Mouse (Mus musculus) heart, embryonic 12.5 days (tissue): ENCODE results near the gene Zbtb21. TPM values are rescaled to one million over a fixed set of nuclear protein-coding genes. Genes with fewer than 3 reads are reported as not detected.
"Not testable (repeated sequence)": the region's sequence is repeated elsewhere in the genome, so short reads cannot be mapped to it uniquely, and the experiment has no call there.

ENCODE experiments used
- ATAC-seq: fragments of 200-750 bp; cut with Nextera tagmentation; 2 replicates; pipeline ENCODE4 v1.8.0; 2017; ENCODE audit warnings: moderate TSS enrichment, moderate library complexity; ENCODE audit not compliant: insufficient number of reproducible peaks, low FRiP score
- H3K27ac ChIP-seq: fragments of 300-500 bp; sonication (generic); 2 replicates; pipeline ENCODE4 v1.5.1; 2016; ENCODE audit warnings: mild to moderate bottlenecking, moderate library complexity; ENCODE audit not compliant: poor library complexity, severe bottlenecking
- H3K27me3 ChIP-seq: fragments of 300-500 bp; sonication (generic); replicated peaks from 2 replicates; pipeline ENCODE4 v1.6.1; 2016; ENCODE audit warnings: mild to moderate bottlenecking, moderate library complexity
- H3K36me3 ChIP-seq: fragments of 300-500 bp; sonication (generic); 2 replicates; pipeline ENCODE4 v1.6.1; 2016; ENCODE audit warnings: mild to moderate bottlenecking, moderate library complexity
- H3K4me1 ChIP-seq: fragments of 300-500 bp; sonication (generic); replicated peaks from 2 replicates; pipeline ENCODE4 v1.6.1; 2016; ENCODE audit warnings: mild to moderate bottlenecking
- H3K4me2 ChIP-seq: fragments of 300-500 bp; sonication (generic); 2 replicates; pipeline ENCODE4 v1.6.1; 2016; ENCODE audit warnings: mild to moderate bottlenecking, moderate library complexity
- H3K4me3 ChIP-seq: fragments of 300-500 bp; sonication (generic); 2 replicates; pipeline ENCODE4 v1.5.1; 2016; ENCODE audit warnings: mild to moderate bottlenecking
- H3K9ac ChIP-seq: fragments of 300-500 bp; sonication (generic); 2 replicates; pipeline ENCODE4 v1.6.1; 2016; ENCODE audit warnings: mild to moderate bottlenecking, moderate library complexity
- H3K9me3 ChIP-seq: fragments of 300-500 bp; sonication (generic); replicated peaks from 2 replicates; pipeline ENCODE4 v1.6.1; 2016; ENCODE audit warnings: mild to moderate bottlenecking, moderate library complexity
- WGBS: fragments of 180-500 bp; shearing (Covaris S2); methylation state at CpG from one replicate; pipeline ENCODE4 v1.1.7; 2016; 5-methylcytosine and 5-hydroxymethylcytosine counted together
- polyA plus RNA-seq: library from polyadenylated mRNA; unstranded; fragments of >200 nt; fragmentation: Nextera tagmentation; extraction: Ambion mirVana; gene quantifications from 2 replicates; pipeline ENCODE4 v1.2.1, GENCODE M21; 2016

The Zbtb21 gene
- polyA plus RNA-seq = 11.0 and 11.7 TPM in 2 replicates

DNA sequence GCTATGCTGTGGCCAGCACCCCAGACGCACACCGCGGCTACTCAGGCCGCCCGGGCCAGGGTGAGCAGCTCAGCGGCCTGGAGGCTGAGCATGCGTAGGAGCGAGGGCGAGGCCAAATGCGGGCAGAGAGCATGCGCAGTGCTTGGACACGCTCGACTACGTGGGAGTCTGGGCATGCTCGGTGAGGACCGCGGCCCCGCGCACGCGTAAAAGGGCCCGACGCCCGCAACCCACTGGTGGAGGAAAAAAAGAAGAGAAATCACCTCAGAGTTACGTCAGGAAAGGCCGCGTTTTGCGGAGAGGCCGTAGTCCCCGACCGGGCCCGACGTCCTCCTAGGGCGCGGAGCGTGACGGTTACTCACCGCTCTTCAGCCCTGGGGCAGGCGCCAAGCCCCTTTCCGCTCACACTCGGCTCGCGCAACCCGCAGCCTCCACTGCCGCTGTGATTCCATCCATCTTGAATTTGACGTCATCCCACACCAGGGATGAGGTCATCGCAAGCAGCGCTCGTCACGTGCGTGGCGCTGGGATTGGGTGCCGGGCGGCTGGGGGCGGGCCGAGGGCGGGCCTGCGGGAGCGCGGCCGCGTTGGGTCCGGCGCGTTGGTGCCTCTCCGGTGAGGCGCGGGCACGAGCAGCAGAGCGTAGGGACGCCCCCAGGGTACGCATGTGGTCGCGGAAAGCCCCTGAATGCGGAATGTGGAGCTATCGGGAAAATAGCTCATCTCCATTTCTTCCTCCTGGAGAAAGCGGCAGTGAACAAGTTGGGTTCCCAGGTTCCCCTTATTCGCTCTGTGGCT, at the start of gene Zbtb21, which contains the start of gene C2cd2:
Gene Zbtb21 (minus strand): TSS at position 472 of the 798 bp plus-strand sequence.
Gene C2cd2 (minus strand): TSS at position 448 of the 798 bp plus-strand sequence.
- Histone ChIP-seq H3K9ac (peak within 1 kb of the TSS; percentile 92), H3K4me3 (peak within 1 kb of the TSS; percentile 74), H3K4me1 (peaks cover 21% of the 10 kb centered on the region), H3K27me3 (no peaks in the 10 kb centered on the region), H3K27ac (peak within 1 kb of the TSS; percentile 91), H3K36me3 (no peaks in the 10 kb centered on the region), H3K9me3 (no peaks in the 10 kb centered on the region), H3K4me2 (peak within 1 kb of the TSS; percentile 89)
- ATAC-seq = peak; percentile 98
- WGBS = under 1% methylated on average over 78 of the region's 78 CpGs

- H3K4me3 ChIP-seq = peak overlapping the region; percentile 79
- not testable (repeated sequence) for H3K9me3 ChIP-seq
- ATAC-seq = peak; percentile 46; the same call in 1 of the 2 replicates
Observed at GRCm38 (mm10) chr16:97997383-97997731, 34.9 kb upstream of the Zbtb21 start.

DNA sequence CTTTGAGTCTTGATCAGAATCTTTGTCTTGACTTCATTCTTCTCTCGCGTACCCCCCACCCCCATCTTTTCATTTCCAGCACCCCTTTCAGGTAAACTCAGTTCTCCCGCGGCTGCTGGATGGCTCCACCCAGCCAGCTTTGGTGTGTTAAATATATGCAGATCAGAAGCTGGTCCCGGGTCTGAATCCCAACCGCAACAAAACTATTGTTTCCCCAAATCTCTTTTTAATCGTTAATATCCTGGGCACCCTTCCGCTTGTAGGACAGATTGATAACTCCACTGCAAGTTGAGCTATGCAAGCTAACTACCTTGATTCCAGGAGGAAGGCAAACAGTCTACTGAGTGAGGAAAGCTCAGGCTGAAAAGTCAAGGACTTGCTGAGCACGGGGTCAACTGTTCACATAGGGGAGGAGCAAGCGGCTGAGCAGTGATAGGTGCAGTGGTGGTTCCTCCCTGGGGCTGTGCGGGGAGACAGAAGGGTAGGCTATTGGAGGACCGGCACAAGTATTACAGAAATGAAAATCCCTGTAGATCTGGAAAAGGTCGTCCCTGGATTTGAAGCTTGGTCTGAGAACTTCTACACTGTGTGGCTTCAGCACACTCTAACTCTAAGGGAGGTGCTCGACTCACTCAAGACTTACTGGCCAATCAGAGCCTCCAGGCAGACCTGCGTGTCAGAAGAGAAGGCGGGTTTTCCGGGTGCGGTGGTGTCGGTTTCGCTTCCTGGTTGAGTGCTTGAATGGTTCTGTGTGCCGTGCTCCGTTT, 34.4 kb upstream of the Zbtb21 start, which contains the start of gene B230307C23Rik:
Gene B230307C23Rik (plus strand): TSS at position 700 of the 767 bp plus-strand sequence.
- peak; percentile 97 for ATAC-seq
- Histone ChIP-seq H3K36me3 (peaks cover 7% of the 10 kb centered on the region; the same call in 1 of the 2 replicates), H3K9me3 (0 out of 2 replicates have a peak, but pooled peaks cover 3% of the 10 kb centered on the region), H3K27ac (peak within 1 kb of the TSS; percentile 94), H3K4me1 (peaks cover 16% of the 10 kb centered on the region), H3K9ac (peak within 1 kb of the TSS; percentile 75), H3K27me3 (no peaks in the 10 kb centered on the region), H3K4me2 (peak within 1 kb of the TSS; percentile 71), H3K4me3 (peak within 1 kb of the TSS; percentile 79)
- 2% methylated on average over 22 of the region's 22 CpGs for WGBS

More at GRCm38 (mm10) chr16:97997383-97997731, 34.9 kb upstream of the Zbtb21 start:
- H3K36me3 ChIP-seq = peaks cover 11% of the 10 kb centered on the region; the same call in 1 of the 2 replicates
- peak overlapping the region; percentile 71 for H3K4me2 ChIP-seq
- H3K9ac ChIP-seq = peak overlapping the region; percentile 75; the same call in 1 of the 2 replicates
- H3K4me1 ChIP-seq = peaks cover 16% of the 10 kb centered on the region
- peak overlapping the region; percentile 94 for H3K27ac ChIP-seq
- WGBS = 0% methylated on average over 8 of the region's 8 CpGs
- not testable (repeated sequence) for H3K27me3 ChIP-seq

DNA sequence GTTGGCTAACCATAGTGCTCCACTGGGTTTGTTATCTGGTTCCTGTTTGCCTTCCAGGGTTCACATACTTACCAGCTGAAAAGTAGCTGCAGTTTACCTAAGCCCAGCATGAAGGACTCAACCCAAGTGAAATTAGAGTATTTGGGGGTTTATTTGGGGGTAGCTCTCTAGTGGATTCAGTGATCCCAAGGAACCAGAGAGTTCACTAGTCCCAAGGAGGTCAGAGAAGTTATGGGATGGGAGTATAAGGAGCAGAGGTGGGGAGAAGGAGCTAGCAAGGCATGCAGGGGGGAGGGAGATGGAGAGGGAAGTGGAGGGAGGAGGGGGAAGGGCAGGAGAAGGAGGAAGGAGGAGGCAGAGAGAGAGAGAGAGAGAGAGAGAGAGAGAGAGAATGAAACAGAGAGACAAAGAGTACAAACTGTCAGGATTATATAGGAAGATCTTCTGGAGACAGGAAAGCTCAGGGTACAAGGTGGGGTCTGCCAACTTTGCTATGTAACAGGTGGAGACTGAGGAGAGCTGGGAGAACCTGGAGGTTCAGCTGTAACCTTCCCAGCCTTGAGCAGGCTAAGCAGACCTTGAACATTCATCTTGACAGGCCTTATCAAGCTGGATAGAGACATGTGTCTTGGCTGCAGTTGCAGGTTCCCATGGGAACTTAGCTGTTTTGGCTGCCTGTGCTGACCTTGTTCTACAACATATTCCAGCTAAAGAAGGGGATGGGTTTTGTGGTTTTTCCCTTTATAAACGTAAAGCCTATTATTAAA, 33.6 kb upstream of the Zbtb21 start:
- H3K27ac ChIP-seq = peak overlapping the region; percentile 94; the same call in 1 of the 2 replicates
- WGBS = 6% methylated on average over 1 of the region's 1 CpGs
- H3K9me3 ChIP-seq = 0 out of 2 replicates have a peak, but pooled peaks cover 3% of the 10 kb centered on the region
- peaks cover 7% of the 10 kb centered on the region; the same call in 1 of the 2 replicates for H3K36me3 ChIP-seq
- peaks cover 16% of the 10 kb centered on the region for H3K4me1 ChIP-seq
- peak overlapping the region; percentile 71 for H3K4me2 ChIP-seq
- peak overlapping the region; percentile 75; the same call in 1 of the 2 replicates for H3K9ac ChIP-seq
- ATAC-seq = no peak
- H3K4me3 ChIP-seq = peak overlapping the region; percentile 79
- H3K27me3 ChIP-seq = no peaks in the 10 kb centered on the region

DNA sequence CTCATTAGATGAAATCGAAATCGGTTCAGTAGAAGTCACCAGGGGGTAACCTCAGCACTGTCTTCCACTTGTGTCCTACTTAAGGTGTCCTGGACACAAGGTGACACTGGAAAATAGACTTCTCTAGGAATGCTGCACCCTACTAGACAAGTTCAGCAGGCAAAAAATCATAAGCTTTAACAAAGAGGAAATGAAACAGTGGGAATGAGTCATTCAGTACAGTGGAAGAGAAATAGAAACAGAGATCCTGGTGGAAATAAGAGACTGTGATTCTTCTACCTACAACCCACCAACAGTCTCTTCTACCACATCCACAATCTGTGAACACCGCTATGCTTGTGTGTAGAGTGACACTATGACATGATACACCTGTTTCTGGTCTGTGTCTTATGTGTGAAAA, 30.1 kb upstream of the Zbtb21 start:
- not testable (repeated sequence) for H3K4me2 ChIP-seq, H3K9ac ChIP-seq, H3K27ac ChIP-seq, H3K27me3 ChIP-seq, H3K9me3 ChIP-seq, ATAC-seq, H3K4me3 ChIP-seq, H3K36me3 ChIP-seq
- peaks cover 10% of the 10 kb centered on the region for H3K4me1 ChIP-seq
- WGBS = 62% methylated on average over 3 of the region's 3 CpGs

DNA sequence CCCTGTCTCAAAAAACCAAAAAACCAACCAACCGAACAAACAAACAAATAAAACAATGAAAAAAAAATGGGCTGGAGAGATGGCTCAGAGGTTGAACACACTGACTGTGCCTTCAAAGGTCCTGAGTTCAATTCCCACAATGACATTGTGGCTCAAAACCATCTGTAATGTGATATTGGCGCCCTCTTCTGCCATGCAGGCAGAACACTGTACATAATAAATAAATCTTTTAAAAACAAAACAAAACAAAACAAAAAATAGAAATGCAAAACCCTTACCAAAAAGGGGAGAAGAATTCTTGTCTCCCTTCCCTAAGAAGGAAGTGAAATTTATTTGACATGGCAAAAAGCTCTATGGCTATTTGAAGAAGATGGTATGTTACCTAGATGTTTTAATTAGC, 29.1 kb upstream of the Zbtb21 start:
- peaks cover 3% of the 10 kb centered on the region for H3K9me3 ChIP-seq
- peaks cover 10% of the 10 kb centered on the region for H3K4me1 ChIP-seq
- 76% methylated on average over 2 of the region's 2 CpGs for WGBS
- no peaks in the 10 kb centered on the region for H3K36me3 ChIP-seq
- H3K27ac ChIP-seq = no peak overlapping the region
- no peak overlapping the region for H3K4me3 ChIP-seq
- no peak overlapping the region for H3K9ac ChIP-seq
- no peak for ATAC-seq
- H3K4me2 ChIP-seq = no peak overlapping the region
- no peaks in the 10 kb centered on the region for H3K27me3 ChIP-seq

- WGBS = 82% methylated on average over 5 of the region's 5 CpGs
- ATAC-seq = no peak
- H3K9ac ChIP-seq = no peak overlapping the region
Observed at GRCm38 (mm10) chr16:97984589-97984988, 22.2 kb upstream of the Zbtb21 start.

GRCm38 (mm10) chr16:97981362-97981761, 18.9 kb upstream of the Zbtb21 start:
- Histone ChIP-seq H3K27me3 (no peaks in the 10 kb centered on the region), H3K4me3 (no peak overlapping the region), H3K27ac (no peak overlapping the region), H3K9me3 (no peaks in the 10 kb centered on the region), H3K36me3 (no peaks in the 10 kb centered on the region), H3K4me1 (no peaks in the 10 kb centered on the region), H3K9ac (no peak overlapping the region), H3K4me2 (no peak overlapping the region)
- WGBS = 81% methylated on average over 1 of the region's 1 CpGs
- ATAC-seq = no peak

More at GRCm38 (mm10) chr16:97984589-97984988, 22.2 kb upstream of the Zbtb21 start:
- H3K27me3 ChIP-seq = no peaks in the 10 kb centered on the region
- peaks cover 3% of the 10 kb centered on the region for H3K9me3 ChIP-seq
- H3K4me1 ChIP-seq = no peaks in the 10 kb centered on the region
- H3K36me3 ChIP-seq = no peaks in the 10 kb centered on the region
- H3K27ac ChIP-seq = no peak overlapping the region
- no peak overlapping the region for H3K4me2 ChIP-seq
- no peak overlapping the region for H3K4me3 ChIP-seq

- H3K4me1 ChIP-seq = no peaks in the 10 kb centered on the region
- H3K27me3 ChIP-seq = no peaks in the 10 kb centered on the region
- no peak overlapping the region for H3K9ac ChIP-seq
- WGBS = 91% methylated on average over 3 of the region's 3 CpGs
- H3K9me3 ChIP-seq = no peaks in the 10 kb centered on the region
- H3K27ac ChIP-seq = no peak overlapping the region
- no peak overlapping the region for H3K4me2 ChIP-seq
- no peak for ATAC-seq
- H3K36me3 ChIP-seq = no peaks in the 10 kb centered on the region
- H3K4me3 ChIP-seq = no peak overlapping the region
Observed at GRCm38 (mm10) chr16:97977722-97978121, 15.3 kb upstream of the Zbtb21 start.

GRCm38 (mm10) chr16:97977277-97977676, 14.9 kb upstream of the Zbtb21 start:
- no peak overlapping the region for H3K9ac ChIP-seq
- H3K27me3 ChIP-seq = no peaks in the 10 kb centered on the region
- no peak for ATAC-seq
- H3K4me1 ChIP-seq = no peaks in the 10 kb centered on the region
- H3K36me3 ChIP-seq = no peaks in the 10 kb centered on the region
- no peak overlapping the region for H3K4me3 ChIP-seq
- 41% methylated on average over 1 of the region's 1 CpGs for WGBS
- no peak overlapping the region for H3K27ac ChIP-seq
- H3K4me2 ChIP-seq = no peak overlapping the region
- no peaks in the 10 kb centered on the region for H3K9me3 ChIP-seq
